Mouse (Mus musculus): Measurements from ENCODE around the gene Lgi1. TPM values are rescaled to one million over a fixed set of nuclear protein-coding genes. Genes with fewer than 3 reads are reported as not detected.
A peak's percentile ranks its signal among the peaks of the same experiment; 100 is the strongest.

Gene Lgi1
- polyA plus RNA-seq, 1 experiment, result 0.05 TPM

- 76% methylated on average over 10 of the region's 10 CpGs for WGBS
- DNase-seq (ENCODE audit: low read depth, low spot score), result no peak
Measured at GRCm38 (mm10) chr19:38354819-38355360, 90.6 kb downstream of the Lgi1 start.

DNA sequence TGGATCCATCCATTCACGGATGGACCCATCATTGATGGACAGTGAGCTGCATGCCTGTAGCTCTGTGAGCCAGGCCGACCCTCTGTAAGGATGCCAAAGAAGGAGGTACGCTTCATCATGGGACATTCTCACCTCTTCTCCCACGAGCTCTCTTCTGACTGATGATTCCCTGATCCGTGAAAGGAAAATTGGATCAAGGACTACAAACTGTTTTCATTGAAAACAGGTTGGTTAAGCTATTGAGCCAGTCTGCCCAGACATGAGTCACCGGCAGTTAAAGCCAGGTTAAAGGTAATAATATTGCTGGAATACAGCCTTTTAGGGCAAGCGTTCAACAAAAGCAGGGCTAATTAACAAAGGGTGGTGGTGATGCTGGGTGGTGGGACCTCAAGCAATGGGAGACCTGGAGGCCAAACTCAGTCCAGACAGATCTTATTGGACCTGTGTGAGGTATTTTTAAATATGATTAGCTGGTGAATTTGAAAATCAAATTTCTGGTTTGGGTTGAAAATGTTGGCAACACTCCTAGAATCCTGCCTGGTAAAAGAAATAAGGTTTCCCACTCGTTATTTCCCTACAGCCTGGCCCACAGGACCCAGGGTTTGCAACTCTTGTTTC, 92.0 kb downstream of the Lgi1 start:
- WGBS, result 30% methylated on average over 8 of the region's 8 CpGs

GRCm38 (mm10) chr19:38357956-38358623, 93.8 kb downstream of the Lgi1 start:
- DNase-seq (ENCODE audit: low read depth, low spot score), result peak; percentile 84
- 13% methylated on average over 9 of the region's 9 CpGs for WGBS

More for the DNA sequence above, 92.0 kb downstream of the Lgi1 start:
- no peak for DNase-seq (ENCODE audit: low read depth, low spot score)

GRCm38 (mm10) chr19:38359287-38359686, 95.0 kb downstream of the Lgi1 start:
- WGBS, result 52% methylated on average over 1 of the region's 1 CpGs
- no peak for DNase-seq (ENCODE audit: low read depth, low spot score)

Other genes with a start within 250 kb of the Lgi1 start
- 12.8 and 13.6 TPM in 2 replicates for gene Myof, start 221.0 kb upstream of the Lgi1 start, polyA plus RNA-seq (2012; rRNA removed)
- 5.2 and 6.9 TPM in 2 replicates for gene Cep55, start 209.5 kb upstream of the Lgi1 start, polyA plus RNA-seq (2012; rRNA removed)
- 12.4 and 22.7 TPM in 2 replicates for gene Ffar4, start 167.5 kb upstream of the Lgi1 start, polyA plus RNA-seq (2012; rRNA removed)
- gene Rbp4, start 139.3 kb upstream of the Lgi1 start, polyA plus RNA-seq (2012; rRNA removed), result 13.0 and 15.4 TPM in 2 replicates
- not detected in 2 replicates for gene Pde6c, start 131.8 kb upstream of the Lgi1 start, polyA plus RNA-seq (2012; rRNA removed)
- gene Fra10ac1, start 40.4 kb upstream of the Lgi1 start, polyA plus RNA-seq (2012; rRNA removed), result 2.3 and 3.3 TPM in 2 replicates
- 25.0 and 35.1 TPM in 2 replicates for gene Slc35g1, start 131.4 kb downstream of the Lgi1 start, polyA plus RNA-seq (2012; rRNA removed)
- gene Plce1, start 216.6 kb downstream of the Lgi1 start, polyA plus RNA-seq (2012; rRNA removed), result 3.5 and 5.6 TPM in 2 replicates

All from large intestine, adult 2 months (tissue).